Mouse (Mus musculus): ENCODE data around the gene Ppard. TPM values are rescaled to one million over a fixed set of nuclear protein-coding genes. Genes with fewer than 3 reads are reported as not detected.

Gene Ppard
- 1.7 and 3.5 TPM in 2 replicates for polyA plus RNA-seq (2014; fragmentation: Nextera tagmentation; extraction: Ambion mirVana)

GRCm38 (mm10) chr17:28232475-28233060, at the start of gene Ppard:
TSS of gene Ppard (plus strand) at chr17:28232700.
- Histone ChIP-seq H3K4me2 (replicated peaks; ENCODE audit: low read depth, low read length) (peak within 1 kb of the TSS; percentile 92), H3K27me3 (ENCODE audit: control insufficient read depth, insufficient read depth, low read length) (no peaks in the 10 kb centered on the region), H3K27ac (ENCODE audit: low read depth, low read length) (0 out of 2 replicates have a peak within 1 kb of the TSS, but pooled peaks have one; percentile 54), H3K4me3 (ENCODE audit: low read depth, low read length) (peak within 1 kb of the TSS; percentile 77), H3K36me3 (ENCODE audit: control insufficient read depth, insufficient read depth, low read length) (no peaks in the 10 kb centered on the region), H3K4me1 (replicated peaks; ENCODE audit: control insufficient read depth, insufficient read depth, low read length) (no peaks in the 10 kb centered on the region), H3K9me3 (ENCODE audit: control insufficient read depth, low read length) (no peaks in the 10 kb centered on the region), H3K9ac (ENCODE audit: low read depth, low read length) (peak within 1 kb of the TSS; percentile 79)
- ATAC-seq (ENCODE audit: low FRiP score) (peak; percentile 94), DNase-seq (ENCODE audit: low spot score) (peak; percentile 99)
- WGBS: under 1% methylated on average over 51 of the region's 57 CpGs

- no peaks in the 10 kb centered on the region for H3K9me3 ChIP-seq (ENCODE audit: control insufficient read depth, low read length)
- WGBS: 88% methylated on average over 7 of the region's 7 CpGs
- no peak overlapping the region for H3K27ac ChIP-seq (ENCODE audit: low read depth, low read length)
- H3K36me3 ChIP-seq (ENCODE audit: control insufficient read depth, insufficient read depth, low read length): peaks cover 5% of the 10 kb centered on the region; the same call in 1 of the 2 replicates
- no peaks in the 10 kb centered on the region for H3K27me3 ChIP-seq (ENCODE audit: control insufficient read depth, insufficient read depth, low read length)
- H3K4me3 ChIP-seq (ENCODE audit: low read depth, low read length): no peak overlapping the region
- H3K4me1 ChIP-seq (replicated peaks; ENCODE audit: control insufficient read depth, insufficient read depth, low read length): no peaks in the 10 kb centered on the region; the same call in 1 of the 2 replicates
- DNase-seq (ENCODE audit: low spot score): no peak
- H3K9ac ChIP-seq (ENCODE audit: low read depth, low read length): no peak overlapping the region
- ATAC-seq (ENCODE audit: low FRiP score): no peak
- no peak overlapping the region for H3K4me2 ChIP-seq (replicated peaks; ENCODE audit: low read depth, low read length)
Measured at GRCm38 (mm10) chr17:28184971-28185638, 47.4 kb upstream of the Ppard start.

GRCm38 (mm10) chr17:28188313-28188712, 44.2 kb upstream of the Ppard start:
- no peak for DNase-seq (ENCODE audit: low spot score)
- H3K4me3 ChIP-seq (ENCODE audit: low read depth, low read length): no peak overlapping the region
- no peak for ATAC-seq (ENCODE audit: low FRiP score)
- H3K9me3 ChIP-seq (ENCODE audit: control insufficient read depth, low read length): no peaks in the 10 kb centered on the region
- H3K27me3 ChIP-seq (ENCODE audit: control insufficient read depth, insufficient read depth, low read length): no peaks in the 10 kb centered on the region
- no peak overlapping the region for H3K9ac ChIP-seq (ENCODE audit: low read depth, low read length)
- H3K27ac ChIP-seq (ENCODE audit: low read depth, low read length): no peak overlapping the region
- peaks cover 5% of the 10 kb centered on the region; the same call in 1 of the 2 replicates for H3K36me3 ChIP-seq (ENCODE audit: control insufficient read depth, insufficient read depth, low read length)
- 87% methylated on average over 5 of the region's 5 CpGs for WGBS
- H3K4me2 ChIP-seq (replicated peaks; ENCODE audit: low read depth, low read length): no peak overlapping the region
- H3K4me1 ChIP-seq (replicated peaks; ENCODE audit: control insufficient read depth, insufficient read depth, low read length): no peaks in the 10 kb centered on the region

- Histone ChIP-seq H3K27me3 (ENCODE audit: control insufficient read depth, insufficient read depth, low read length) (no peaks in the 10 kb centered on the region), H3K27ac (ENCODE audit: low read depth, low read length) (no peak overlapping the region), H3K9ac (ENCODE audit: low read depth, low read length) (no peak overlapping the region), H3K4me1 (replicated peaks; ENCODE audit: control insufficient read depth, insufficient read depth, low read length) (no peaks in the 10 kb centered on the region), H3K36me3 (ENCODE audit: control insufficient read depth, insufficient read depth, low read length) (peaks cover 13% of the 10 kb centered on the region), H3K4me3 (ENCODE audit: low read depth, low read length) (no peak overlapping the region), H3K9me3 (ENCODE audit: control insufficient read depth, low read length) (no peaks in the 10 kb centered on the region), H3K4me2 (replicated peaks; ENCODE audit: low read depth, low read length) (no peak overlapping the region)
- WGBS: 72% methylated on average over 1 of the region's 1 CpGs
- DNase-seq (ENCODE audit: low spot score): no peak
- ATAC-seq (ENCODE audit: low FRiP score): no peak
Measured at GRCm38 (mm10) chr17:28192754-28193153, 39.7 kb upstream of the Ppard start.

GRCm38 (mm10) chr17:28193559-28193958, 38.9 kb upstream of the Ppard start:
- H3K27ac ChIP-seq (ENCODE audit: low read depth, low read length): no peak overlapping the region
- peaks cover 13% of the 10 kb centered on the region for H3K36me3 ChIP-seq (ENCODE audit: control insufficient read depth, insufficient read depth, low read length)

GRCm38 (mm10) chr17:28195033-28195432, 37.5 kb upstream of the Ppard start:
- Histone ChIP-seq H3K9ac (ENCODE audit: low read depth, low read length) (no peak overlapping the region), H3K9me3 (ENCODE audit: control insufficient read depth, low read length) (no peaks in the 10 kb centered on the region), H3K4me2 (replicated peaks; ENCODE audit: low read depth, low read length) (no peak overlapping the region), H3K27ac (ENCODE audit: low read depth, low read length) (no peak overlapping the region), H3K4me3 (ENCODE audit: low read depth, low read length) (no peak overlapping the region), H3K36me3 (ENCODE audit: control insufficient read depth, insufficient read depth, low read length) (peaks cover 9% of the 10 kb centered on the region), H3K4me1 (replicated peaks; ENCODE audit: control insufficient read depth, insufficient read depth, low read length) (no peaks in the 10 kb centered on the region), H3K27me3 (ENCODE audit: control insufficient read depth, insufficient read depth, low read length) (no peaks in the 10 kb centered on the region)
- ATAC-seq (ENCODE audit: low FRiP score): no peak
- WGBS: 93% methylated on average over 10 of the region's 10 CpGs
- DNase-seq (ENCODE audit: low spot score): no peak

More at GRCm38 (mm10) chr17:28193559-28193958, 38.9 kb upstream of the Ppard start:
- 92% methylated on average over 3 of the region's 3 CpGs for WGBS
- Histone ChIP-seq H3K9me3 (ENCODE audit: control insufficient read depth, low read length) (no peaks in the 10 kb centered on the region), H3K4me2 (replicated peaks; ENCODE audit: low read depth, low read length) (no peak overlapping the region), H3K27me3 (ENCODE audit: control insufficient read depth, insufficient read depth, low read length) (no peaks in the 10 kb centered on the region), H3K4me3 (ENCODE audit: low read depth, low read length) (no peak overlapping the region), H3K4me1 (replicated peaks; ENCODE audit: control insufficient read depth, insufficient read depth, low read length) (no peaks in the 10 kb centered on the region), H3K9ac (ENCODE audit: low read depth, low read length) (no peak overlapping the region)
- no peak for DNase-seq (ENCODE audit: low spot score)
- ATAC-seq (ENCODE audit: low FRiP score): no peak

GRCm38 (mm10) chr17:28197646-28198045, 34.9 kb upstream of the Ppard start:
- DNase-seq (ENCODE audit: low spot score) (no peak), ATAC-seq (ENCODE audit: low FRiP score) (no peak)
- peaks cover 10% of the 10 kb centered on the region; the same call in 1 of the 2 replicates for H3K36me3 ChIP-seq (ENCODE audit: control insufficient read depth, insufficient read depth, low read length)
- no peaks in the 10 kb centered on the region for H3K4me1 ChIP-seq (replicated peaks; ENCODE audit: control insufficient read depth, insufficient read depth, low read length)
- no peak overlapping the region for H3K4me2 ChIP-seq (replicated peaks; ENCODE audit: low read depth, low read length)
- H3K9me3 ChIP-seq (ENCODE audit: control insufficient read depth, low read length): no peaks in the 10 kb centered on the region
- no peak overlapping the region for H3K4me3 ChIP-seq (ENCODE audit: low read depth, low read length)
- no peaks in the 10 kb centered on the region for H3K27me3 ChIP-seq (ENCODE audit: control insufficient read depth, insufficient read depth, low read length)
- WGBS: 74% methylated on average over 18 of the region's 18 CpGs
- no peak overlapping the region for H3K9ac ChIP-seq (ENCODE audit: low read depth, low read length)
- H3K27ac ChIP-seq (ENCODE audit: low read depth, low read length): no peak overlapping the region

- Histone ChIP-seq H3K36me3 (ENCODE audit: control insufficient read depth, insufficient read depth, low read length) (0 out of 2 replicates have a peak, but pooled peaks cover 3% of the 10 kb centered on the region), H3K27ac (ENCODE audit: low read depth, low read length) (no peak overlapping the region), H3K27me3 (ENCODE audit: control insufficient read depth, insufficient read depth, low read length) (no peaks in the 10 kb centered on the region), H3K9ac (ENCODE audit: low read depth, low read length) (no peak overlapping the region), H3K4me2 (replicated peaks; ENCODE audit: low read depth, low read length) (no peak overlapping the region), H3K4me1 (replicated peaks; ENCODE audit: control insufficient read depth, insufficient read depth, low read length) (no peaks in the 10 kb centered on the region), H3K4me3 (ENCODE audit: low read depth, low read length) (no peak overlapping the region), H3K9me3 (ENCODE audit: control insufficient read depth, low read length) (no peaks in the 10 kb centered on the region)
- ATAC-seq (ENCODE audit: low FRiP score) (no peak), DNase-seq (ENCODE audit: low spot score) (no peak)
- WGBS: 81% methylated on average over 14 of the region's 14 CpGs
Measured at GRCm38 (mm10) chr17:28201982-28202381, 30.5 kb upstream of the Ppard start.
